Mouse (Mus musculus) gastrocnemius, postnatal 25 days (tissue): ENCODE data around the gene Tab1. TPM values are rescaled to one million over a fixed set of nuclear protein-coding genes. Genes with fewer than 3 reads are reported as not detected.

Experiments used
- DNase-seq: peaks from one replicate; pipeline ENCODE4 v3.0.0; 2022
- long read RNA-seq, 2 experiments: library from polyadenylated mRNA; stranded (forward); transcript quantifications; one replicate each; pipeline ENCODE4 v2.0.0; 2021
- total RNA-seq, 2 experiments: library from RNA; stranded (reverse); gene quantifications; 1 replicate in 1 of 2; 2 replicates in 1 of 2; pipeline ENCODE4 v1.2.3; 2021

Tab1 gene
- 10 to 100 TPM; 13.8 to 14.6 TPM for total RNA-seq
- long read RNA-seq, experiment 1, transcript Tab1-201 (11 exons, 2,964 nt) = major isoform, 5 of 12 reads
- long read RNA-seq, experiment 1, partial matches to known transcripts = 4 of 12 reads
- long read RNA-seq, experiment 1, other reads (novel, unspliced or antisense) = 3 of 12 reads
- long read RNA-seq, experiment 2, transcript Tab1-201 (11 exons, 2,964 nt) = major isoform, 19 of 28 reads
- long read RNA-seq, experiment 2, partial matches to known transcripts = 4 of 28 reads
- long read RNA-seq, experiment 2, other reads (novel, unspliced or antisense) = 5 of 28 reads

DNA sequence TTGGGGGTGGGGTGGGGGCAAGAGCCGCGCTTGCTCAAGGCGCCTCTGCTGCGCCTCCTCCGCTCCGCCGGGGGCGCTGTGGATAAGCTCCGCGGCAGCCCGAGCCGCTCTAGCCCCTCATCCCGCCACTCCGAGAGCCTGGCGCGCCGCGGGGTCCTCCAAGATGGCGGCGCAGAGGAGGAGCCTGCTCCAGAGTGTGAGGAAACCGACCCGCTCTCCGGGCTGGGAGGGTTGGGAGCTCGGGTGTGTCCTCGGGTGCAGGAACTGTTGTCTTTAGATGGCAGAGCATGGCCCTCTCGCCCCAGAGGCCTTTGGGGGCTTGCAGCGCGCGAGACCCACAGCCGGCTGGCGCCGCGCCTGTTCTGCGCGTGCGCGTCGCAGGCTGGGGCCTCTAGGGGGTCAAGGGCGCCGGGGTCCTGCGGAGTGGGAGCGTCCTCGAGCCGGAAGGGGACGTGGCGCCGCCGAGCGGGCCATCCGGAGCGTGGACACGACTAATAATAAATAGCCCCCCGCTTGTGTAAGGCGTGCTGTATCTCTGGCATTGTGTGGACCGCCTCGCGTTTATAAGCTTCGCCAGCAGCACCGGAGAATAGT lies at the start of gene Tab1:
Tab1 (plus strand) TSS at position 135 of the 594 bp plus-strand sequence.
- DNase-seq = peak; percentile 92

DNA sequence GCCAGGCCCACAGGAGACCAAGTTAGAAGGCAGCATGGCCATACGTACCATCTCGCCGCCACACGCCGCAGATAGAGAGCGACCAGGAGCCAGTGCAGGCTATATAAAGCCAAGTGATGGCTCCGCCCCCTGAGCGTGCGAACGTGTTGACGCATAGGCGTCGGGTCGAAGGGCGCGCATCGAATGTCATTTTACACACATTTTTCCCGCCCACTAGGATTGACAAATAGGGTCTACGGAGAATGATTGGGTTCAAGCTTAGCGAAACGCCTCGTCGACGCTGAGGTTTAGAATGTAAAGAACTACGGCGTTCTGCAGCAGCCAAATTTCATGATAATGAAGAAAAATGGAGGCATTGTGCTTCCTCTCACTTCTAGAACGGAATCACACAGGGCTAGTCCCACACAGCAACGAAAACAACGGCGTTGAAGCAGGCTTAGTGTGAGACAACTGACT lies 49.6 kb upstream of the Tab1 start:
- peak; percentile 95 for DNase-seq

DNA sequence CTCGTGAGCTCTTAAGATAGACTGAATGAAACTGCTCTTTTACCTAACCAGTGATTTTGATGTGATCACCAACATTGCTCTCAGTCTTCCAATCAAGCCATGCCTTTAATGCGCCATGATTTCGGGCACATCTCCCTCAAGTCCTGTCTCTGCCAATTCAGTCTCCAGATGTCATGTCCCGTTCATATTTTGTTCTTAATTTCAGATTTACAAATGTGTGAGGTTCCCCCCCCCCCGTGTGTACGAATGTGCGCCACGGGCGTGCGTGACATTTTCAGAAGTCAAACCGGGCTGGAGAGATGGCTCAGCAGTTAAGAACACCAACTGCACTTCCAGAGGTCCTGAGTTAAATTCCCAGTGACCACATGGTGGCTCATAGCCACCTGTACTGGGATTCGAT lies 49.2 kb upstream of the Tab1 start:
- no peak for DNase-seq

DNA sequence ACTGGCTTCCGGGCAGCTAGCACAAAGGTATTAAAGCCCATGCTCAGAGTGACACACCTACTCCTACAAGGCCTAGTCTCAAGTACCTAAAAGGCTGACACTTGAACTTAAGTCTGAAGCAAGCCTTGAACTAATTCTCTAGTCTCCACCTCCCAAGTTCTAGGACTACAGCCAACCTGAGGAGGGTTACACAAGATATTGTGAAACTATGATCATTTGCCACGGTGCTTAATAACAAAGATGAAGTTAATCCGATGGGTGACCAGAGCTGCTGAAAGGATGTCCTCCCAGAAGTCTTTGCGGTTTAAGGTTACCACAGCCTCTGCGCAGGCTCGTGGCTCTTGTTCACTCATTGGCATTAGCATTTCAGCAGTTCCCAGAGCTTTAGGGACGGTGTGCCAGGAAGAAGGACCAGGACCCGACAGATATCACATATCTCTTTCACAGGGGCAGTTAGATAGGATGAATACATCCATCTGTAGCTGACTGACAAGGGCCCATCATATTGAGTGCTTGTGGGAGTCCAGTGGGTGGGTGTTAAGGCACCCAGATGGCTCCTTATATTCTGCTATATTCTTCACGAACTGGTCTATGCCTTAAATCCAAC lies 45.4 kb upstream of the Tab1 start:
- DNase-seq = no peak

DNA sequence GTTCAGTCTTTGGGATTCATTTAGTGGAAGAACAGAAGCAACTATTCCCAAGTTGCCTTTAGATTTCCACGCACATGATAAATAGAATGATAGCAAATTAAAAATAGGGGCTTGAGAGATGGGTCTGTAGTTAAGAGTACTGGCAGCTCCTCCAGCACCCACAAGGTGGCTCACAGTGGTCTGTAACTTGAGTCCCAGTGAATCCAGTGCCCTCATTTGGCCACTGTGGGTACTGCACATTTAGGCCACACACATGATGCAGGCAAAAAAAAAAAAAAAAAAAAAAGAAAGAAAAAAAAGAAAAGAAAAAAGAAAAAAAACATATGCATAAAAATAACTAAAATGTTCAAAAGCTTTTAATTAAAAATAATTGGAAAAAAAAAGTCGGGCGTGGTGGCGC lies 44.3 kb upstream of the Tab1 start:
- peak; percentile 77 for DNase-seq

DNA sequence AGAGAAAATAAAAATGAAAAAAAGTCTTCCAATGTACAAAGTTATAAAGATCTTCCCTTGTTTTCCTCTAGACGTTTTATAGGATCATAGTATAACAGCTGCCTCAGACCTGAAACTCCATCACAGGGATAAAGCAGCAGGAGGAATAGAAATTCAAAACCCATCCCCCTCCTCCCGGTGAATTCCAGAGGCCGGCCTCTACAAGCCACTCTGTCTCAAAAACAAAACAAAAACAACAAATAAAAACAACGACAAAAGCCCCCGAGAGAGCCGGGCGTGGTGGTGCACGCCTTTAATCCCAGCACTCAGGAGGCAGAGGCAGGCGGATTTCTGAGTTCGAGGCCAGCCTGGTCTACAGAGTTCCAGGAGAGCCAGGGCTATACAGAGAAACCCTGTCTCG lies 42.8 kb upstream of the Tab1 start:
- DNase-seq = no peak

DNA sequence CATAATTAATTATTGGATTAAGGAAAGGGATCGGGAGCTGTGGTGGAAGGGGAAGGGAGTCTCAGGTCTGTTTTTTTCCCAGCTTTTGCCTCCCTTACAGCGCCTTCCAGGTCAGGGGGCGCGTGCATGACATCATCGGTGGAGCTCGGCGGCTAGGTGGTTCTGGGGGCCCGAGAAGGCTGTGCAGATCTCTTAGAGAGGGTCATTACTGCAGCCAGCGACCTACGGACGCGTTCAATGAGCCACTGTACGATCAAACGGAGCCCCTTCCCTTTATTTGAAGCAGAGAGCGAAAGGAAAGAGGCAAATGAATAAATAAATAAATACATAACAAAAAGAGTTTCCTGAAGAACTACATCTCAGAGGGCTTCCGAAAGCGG lies 42.2 kb upstream of the Tab1 start:
- no peak for DNase-seq

DNA sequence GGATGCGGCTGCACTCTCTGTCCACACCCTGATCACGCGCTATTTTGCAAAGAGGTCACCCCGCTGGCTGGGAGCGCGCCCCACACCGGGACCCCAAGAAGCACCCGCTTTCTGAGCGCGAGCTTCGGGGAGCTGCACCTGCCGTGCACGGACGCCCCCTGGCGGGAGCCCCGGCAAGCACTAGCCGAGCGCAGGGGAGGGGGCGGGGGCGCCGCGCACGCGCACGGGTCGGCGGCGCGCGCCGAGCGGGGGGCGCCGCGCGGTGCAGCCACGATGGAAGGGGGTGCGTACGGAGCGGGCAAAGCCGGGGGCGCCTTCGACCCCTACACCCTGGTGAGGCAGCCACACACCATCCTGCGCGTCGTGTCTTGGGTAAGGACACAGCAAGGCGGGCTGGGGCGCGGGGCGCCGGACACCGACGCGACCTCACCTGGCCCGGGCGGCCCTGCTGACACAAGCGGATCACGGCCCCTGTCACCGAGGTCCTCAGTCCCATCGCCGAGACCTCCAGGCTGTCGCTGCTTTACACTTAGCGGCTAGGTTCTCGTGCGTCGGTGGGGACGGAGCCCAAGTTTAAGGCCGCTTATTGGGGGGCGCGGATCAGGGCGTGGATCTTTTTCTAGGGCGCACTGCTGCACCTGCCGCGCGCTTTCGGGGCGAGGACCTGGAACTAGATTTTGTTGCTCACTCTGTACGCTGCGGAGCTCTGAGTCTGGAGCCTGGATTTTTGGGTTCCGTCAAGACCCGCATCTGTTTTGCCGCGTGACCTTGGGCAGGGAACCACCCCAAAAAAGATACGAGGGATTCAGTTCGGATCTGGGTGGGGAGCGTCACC lies 41.6 kb upstream of the Tab1 start, which contains the start of the genes Syngr1 and Rpl3:
Syngr1 (plus strand) TSS at position 214 of the 835 bp plus-strand sequence.
Rpl3 (minus strand) TSS at position 748 of the 835 bp plus-strand sequence.
- peak; percentile 48 for DNase-seq

DNA sequence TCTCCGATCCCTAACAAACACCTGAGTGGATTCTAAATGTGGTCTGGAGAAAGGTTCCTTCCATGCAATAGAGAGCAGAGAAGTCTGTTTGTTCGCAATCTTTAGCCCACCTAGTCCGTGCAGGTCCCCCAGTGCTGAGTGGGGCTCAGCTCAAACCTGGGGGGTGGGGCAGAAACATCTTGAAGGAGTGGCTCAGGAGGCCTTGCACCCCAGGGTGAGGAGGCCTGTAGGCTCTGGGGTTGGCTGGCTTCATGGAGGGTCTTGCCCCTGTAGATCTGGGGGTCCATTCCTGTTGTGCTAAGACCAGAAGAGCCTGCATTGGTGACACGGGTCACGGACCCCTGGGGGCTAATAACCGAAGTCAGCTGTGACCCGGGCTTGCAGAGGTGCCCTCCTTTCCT lies 40.9 kb upstream of the Tab1 start:
- DNase-seq = no peak

DNA sequence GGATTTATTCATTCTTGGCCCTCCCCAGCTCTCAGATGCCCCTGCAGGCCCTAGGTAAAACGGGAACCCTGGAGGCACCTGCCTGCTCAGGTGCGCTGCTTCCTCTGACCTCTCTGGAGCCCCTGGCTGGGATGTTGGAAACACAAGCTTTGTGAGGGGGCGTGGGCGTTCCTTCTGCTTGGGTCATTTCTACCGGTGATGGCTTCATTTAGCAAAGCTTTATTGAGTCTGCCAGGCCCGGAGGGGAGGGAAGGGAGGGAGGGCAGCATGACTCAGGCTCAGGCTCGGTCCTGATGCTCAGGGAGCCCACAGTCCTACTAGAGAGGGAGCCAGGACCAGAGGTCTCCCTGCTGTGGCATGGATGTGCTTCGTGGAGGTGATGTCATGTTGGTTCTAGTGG lies 40.3 kb upstream of the Tab1 start:
- no peak for DNase-seq

DNA sequence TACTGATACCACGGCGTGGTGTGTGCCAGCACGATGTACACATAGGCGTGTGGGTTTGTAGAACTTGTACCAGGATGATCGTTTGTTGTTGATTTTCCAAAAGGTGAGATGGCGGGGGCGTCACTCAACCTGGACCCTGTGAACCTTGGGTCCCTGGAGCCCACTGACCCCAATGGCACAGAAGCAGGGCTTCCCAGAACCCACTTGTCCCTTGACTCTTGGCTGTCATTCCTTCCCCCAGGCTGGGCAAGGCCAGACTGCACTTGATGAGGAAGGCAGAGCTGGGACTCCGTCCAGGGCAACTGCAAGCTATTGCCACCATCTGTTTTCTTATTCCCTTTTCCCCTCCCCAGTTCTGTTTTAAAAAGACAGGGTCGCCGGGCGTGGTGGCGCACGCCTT lies 38.7 kb upstream of the Tab1 start:
- DNase-seq = no peak

DNA sequence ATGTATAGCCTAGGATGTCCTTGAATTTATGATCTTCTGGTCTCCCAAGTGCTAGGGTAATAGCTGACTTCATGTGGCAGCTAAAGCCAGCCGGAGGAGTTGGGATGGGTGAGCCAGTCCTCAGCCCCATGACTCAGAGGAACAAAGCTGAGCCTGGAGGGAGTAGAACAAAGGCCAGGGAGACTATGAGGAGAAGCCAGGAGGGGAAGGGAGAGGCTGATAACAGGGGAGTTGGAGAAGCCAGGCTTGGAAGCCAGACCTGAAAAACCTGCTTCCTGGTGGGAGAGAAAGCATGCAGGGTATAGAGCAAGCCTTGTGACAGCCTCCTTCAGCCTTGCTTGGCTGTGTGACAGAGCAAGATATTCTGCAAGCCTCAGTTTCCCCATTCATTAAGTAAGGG lies 37.3 kb upstream of the Tab1 start:
- no peak for DNase-seq

DNA sequence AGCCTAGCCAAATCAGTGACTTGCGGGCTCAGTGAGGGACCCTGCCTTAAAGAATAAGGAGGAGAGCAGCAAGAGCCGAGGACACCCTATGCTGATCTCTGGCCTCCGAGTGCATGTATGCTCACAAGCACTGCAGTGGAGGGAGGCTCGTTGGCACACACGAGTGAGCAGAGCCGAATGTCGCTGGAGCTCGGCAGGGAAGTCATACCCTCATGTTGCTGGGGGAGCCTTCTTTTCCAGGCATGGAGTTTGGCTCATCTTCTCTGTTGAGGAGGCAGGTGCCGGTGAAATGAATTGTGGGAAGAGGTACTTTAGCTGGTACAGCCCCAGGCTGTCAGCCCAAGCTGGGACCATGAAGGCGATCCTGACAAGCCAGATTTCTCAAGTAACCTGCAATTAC lies 36.5 kb upstream of the Tab1 start:
- DNase-seq = no peak

DNA sequence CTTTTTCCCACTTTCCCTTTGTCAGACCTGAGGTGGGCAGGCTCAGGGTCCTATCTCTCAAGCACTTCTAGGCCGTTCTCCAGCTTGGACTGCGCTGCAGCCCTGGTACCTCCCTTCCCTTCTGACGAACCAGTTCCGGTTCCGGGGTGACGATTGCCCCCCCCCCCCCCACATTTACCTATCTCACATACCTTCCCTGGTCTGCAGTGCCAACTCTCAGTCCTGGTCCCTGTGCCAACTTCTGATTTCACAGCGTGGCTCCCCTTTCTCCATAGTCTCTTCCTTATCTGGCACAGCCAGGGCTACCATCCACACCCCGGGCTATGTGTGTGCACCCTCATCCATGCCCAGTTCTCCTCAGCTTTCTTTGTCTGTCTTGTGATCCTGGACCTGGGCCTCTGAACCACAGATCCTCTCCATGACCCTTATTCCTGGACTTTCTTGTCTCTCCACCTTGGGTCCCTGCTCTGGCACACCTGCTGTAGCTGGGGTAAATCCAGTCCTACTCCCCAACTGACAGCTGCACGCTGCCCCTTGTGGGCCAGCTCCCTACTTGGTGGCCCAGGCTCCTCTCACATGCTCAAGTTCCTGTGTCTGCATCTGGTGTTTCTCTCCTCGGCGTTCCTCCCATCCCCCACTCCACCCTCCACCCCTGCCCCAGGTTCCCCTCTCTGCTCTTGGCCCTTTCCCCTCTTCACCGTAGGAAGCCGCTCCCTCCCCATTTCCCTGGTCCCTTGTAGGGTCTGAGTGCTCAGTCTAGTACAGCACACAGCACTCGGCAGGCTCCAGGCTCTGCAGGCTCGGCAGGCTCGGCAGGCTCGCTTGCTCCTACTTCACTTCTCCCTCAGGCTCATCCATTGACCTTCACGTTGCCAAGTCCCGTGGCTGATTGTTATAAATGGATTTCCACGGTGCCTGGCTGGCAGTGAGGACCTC lies 35.7 kb upstream of the Tab1 start:
- peak; percentile 29 for DNase-seq

DNA sequence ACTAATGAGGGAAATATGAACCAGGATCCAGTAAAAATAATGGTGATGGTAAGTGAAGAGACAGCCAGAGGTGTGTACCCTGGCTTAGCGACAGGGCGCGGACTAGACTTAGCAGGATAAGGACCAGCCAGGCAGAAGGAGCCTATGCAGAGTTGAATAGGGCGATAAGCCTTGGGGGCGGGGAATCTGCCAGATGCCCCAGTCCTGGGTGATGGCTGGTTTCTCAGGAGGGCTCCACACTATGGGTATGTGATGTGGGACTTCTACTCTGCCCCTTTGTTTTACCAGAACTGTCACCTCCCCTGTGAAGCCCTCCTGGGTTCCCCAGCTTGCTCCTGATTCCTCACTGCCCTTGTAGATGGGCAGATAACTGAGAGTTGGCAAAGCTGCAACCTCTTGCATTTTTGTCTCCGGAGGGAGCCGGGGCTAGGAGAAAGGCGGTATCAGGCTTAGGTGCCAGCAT lies 34.9 kb upstream of the Tab1 start:
- DNase-seq = no peak

DNA sequence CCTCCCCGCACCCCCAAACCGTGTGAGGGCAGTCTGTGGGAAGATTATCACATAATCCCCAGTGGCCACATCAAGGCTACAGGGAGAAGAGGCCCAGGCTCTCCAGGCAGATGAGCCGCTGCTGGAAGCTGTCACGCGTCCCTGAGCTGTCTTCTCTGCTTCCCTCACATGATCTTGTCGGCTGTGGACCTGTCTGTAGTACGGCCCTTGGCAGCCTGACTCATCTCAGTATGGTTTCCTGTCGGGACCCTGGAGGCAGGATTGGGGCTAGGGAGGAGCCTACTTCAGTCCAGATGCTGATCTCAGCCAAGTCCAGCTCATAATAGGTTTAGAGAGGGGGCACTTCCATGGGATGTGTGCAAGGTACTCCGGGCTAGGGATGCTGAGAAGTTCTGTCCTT lies 34.1 kb upstream of the Tab1 start:
- no peak for DNase-seq

DNA sequence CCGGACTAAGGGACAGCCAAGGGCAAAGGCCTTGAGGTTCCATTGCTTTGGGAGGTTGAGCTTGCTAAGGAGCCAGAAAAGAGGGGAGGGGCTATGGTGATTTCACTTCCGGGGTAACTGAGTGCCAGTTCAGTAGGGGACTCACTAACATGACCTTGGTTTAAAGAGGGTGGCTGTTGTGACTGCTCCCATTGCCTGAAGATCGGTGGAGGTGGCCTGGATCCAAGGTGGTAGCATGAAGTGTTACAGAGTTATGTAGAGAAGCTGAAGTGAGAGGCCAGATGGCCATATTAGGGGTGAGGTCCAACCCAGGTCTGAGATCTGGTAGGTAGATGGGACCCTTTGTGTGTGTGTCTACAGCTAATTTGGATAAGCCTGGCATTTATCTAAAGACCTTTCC lies 33.5 kb upstream of the Tab1 start:
- DNase-seq = no peak

DNA sequence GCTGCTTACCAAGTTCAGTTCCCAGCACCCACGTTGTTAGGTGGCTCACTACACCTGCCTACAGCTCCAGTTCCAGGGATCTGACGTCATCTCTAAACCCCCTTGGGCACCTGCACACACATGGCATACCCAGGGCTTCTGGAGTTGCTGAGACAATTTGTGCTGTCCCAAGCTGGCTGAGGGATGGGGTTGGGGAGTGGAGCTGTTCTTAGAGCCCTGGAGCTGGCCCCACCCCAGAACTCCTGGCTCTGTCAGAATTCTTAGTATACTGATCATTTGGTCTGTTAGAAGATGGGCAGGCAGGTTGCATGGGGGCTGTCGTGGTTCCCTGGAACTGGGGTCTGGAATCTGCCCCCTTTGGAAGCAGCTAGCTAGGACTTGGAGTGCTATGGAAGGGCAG lies 32.7 kb upstream of the Tab1 start:
- no peak for DNase-seq

DNA sequence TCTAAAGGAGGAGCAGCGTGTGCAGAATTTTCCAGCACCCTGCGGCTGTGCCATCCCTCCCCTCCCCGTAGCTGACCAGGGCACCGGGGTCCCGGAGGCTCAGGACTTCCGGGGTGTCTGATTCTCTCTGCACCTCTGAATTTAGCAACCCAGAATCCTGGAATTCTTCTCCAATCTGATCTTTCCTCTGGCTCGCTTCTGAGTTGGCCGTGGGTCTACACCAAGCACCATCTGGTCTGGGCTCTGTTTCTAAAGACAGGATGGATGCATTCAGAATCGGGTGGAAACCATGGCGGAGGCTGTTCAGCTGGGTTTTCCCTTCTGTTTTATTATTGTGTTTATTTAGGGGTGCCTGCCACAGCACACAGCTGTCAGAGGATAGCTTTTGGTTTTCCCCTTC lies 32.1 kb upstream of the Tab1 start:
- no peak for DNase-seq

DNA sequence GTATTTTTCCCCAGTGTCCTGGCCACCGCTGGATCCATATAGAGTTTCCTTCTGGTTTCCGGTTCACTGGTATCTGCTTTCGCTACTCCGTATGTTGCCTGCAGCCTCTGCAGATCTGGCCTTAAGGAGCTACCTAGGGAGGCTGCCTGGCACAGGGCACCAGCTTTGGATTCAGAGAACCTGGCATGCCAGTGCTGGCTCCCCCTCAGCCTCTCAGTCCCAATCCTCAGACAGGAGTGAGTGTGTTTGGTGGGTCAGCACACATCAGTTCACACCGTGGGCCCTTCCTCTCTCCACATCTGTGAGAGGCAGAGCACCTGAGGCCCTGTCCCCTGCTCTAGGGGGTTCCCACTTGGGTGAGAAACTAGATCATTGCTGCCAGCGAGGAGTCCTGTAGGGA lies 31.4 kb upstream of the Tab1 start:
- DNase-seq = no peak

DNA sequence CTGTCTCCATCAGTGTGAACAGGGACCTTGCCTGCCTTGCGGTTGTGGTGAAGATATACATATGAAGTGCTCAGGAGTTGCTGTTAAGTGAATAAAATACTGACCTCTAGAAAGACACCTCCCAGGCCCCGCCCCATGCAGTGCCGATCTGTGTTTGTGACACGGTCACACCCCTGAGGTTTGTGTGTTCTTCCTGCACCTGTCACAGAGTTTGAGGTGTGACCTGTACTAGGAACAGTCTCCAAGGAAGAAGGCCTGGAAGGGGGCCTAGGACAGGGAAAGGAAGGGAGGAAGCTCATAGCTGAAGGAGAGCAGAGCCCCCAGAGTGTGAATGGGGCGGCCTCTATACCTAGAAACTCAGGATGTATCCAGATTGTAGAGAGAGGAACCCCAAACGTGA lies 30.4 kb upstream of the Tab1 start:
- no peak for DNase-seq
